Comparison of ENCODE assay signal across 21 mouse cellular contexts in the genomic region with DNA sequence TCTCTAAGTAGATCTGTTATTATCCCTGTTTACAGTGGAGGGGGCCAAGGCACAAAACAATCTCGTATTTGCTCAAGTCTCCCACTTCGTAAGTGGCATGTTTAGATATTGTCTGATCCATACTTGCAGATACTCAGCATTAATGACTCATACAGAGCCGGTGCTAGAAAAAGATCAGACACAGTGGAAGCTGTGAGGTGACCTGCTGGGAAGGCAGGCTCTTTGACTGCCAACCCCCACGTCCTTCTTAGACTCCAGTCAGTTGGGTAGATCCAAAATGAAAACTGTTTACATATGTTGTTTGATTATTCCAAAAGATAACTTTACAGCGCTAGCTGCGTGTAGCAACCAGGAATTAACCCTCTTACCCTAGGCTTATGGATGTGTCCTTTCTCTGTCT. TPM values are rescaled to one million over a fixed set of nuclear protein-coding genes. Genes with fewer than 3 reads are reported as not detected.
DNase-seq lines count a peak whose midpoint lies in the region; ATAC-seq lines count a peak whose summit lies in the region.
"Had no signal": no experiment of that assay in that cellular context is flagged by ENCODE, and none has a peak within 500 bp of the region (broad histone marks: within the 10 kb centered on the region; RNA-seq: fewer than 3 reads in every experiment).

No protein-coding gene starts in this region.

- WGBS in midbrain, embryonic 16.5 days, result 52% methylated on average over 6 of the region's 6 CpGs
- WGBS in midbrain, embryonic 14.5 days, result 76% methylated on average over 6 of the region's 6 CpGs

- H3K27me3 ChIP-seq in midbrain, embryonic 16.5 days (ENCODE audit: control insufficient read depth, insufficient read depth, low read depth, low read length), result no peaks in the 10 kb centered on the region
- no peaks in the 10 kb centered on the region for H3K27me3 ChIP-seq in midbrain, embryonic 14.5 days (ENCODE audit: control insufficient read depth, insufficient read depth, low read length)
- H3K27me3 ChIP-seq: liver, embryonic 13.5 days; megakaryocyte, embryonic 14.5 days; midbrain, embryonic 13.5 days had no signal

- H3K9ac ChIP-seq in midbrain, embryonic 16.5 days (ENCODE audit: low read depth, low read length), result no peak overlapping the region
- no peak overlapping the region for H3K9ac ChIP-seq in midbrain, embryonic 14.5 days (replicated peaks; ENCODE audit: low read length)
- H3K9ac ChIP-seq: liver, embryonic 13.5 days; lung, embryonic 14.5 days; midbrain, embryonic 13.5 days had no signal

- no peaks in the 10 kb centered on the region for H3K4me1 ChIP-seq in midbrain, embryonic 16.5 days (ENCODE audit: control insufficient read depth, insufficient read depth, low read length)
- no peaks in the 10 kb centered on the region for H3K4me1 ChIP-seq in midbrain, embryonic 14.5 days (ENCODE audit: control insufficient read depth, insufficient read depth, low read length)
- H3K4me1 ChIP-seq: hindbrain, embryonic 10.5 days; midbrain, embryonic 13.5 days had no signal

- DNase-seq in cerebellum, adult 11 months, result peak; percentile 15
- no peak for DNase-seq in cerebellum, postnatal 4 days (ENCODE audit: low spot score in 2 of 2)
- no peak for DNase-seq in frontal cortex, postnatal 25 days (ENCODE audit: low spot score in 2 of 2)
- no peak for DNase-seq in midbrain, embryonic 14.5 days
- no peak for DNase-seq in c-Kit-positive CD71-positive TER-119-positive erythroid progenitor cells, embryonic 14.5 days (ENCODE audit: low spot score)
- DNase-seq in ovary, postnatal 10 days (ENCODE audit: low spot score), result no peak
- DNase-seq: adrenal gland, postnatal 14 days; gastrocnemius, postnatal 14 days; heart, adult 11 months; heart, postnatal 10 days; kidney, postnatal 25 days; liver, embryonic 13.5 days; lung, embryonic 14.5 days; lung, postnatal 36 days had no signal

- peak; percentile 31; the same call in 1 of the 2 replicates for ATAC-seq in frontal cortex, adult (ENCODE audit: low TSS enrichment)
- 0 out of 2 replicates have a peak, but pooled peaks have one; percentile 14 for ATAC-seq in midbrain, embryonic 16.5 days
- ATAC-seq in midbrain, embryonic 14.5 days (ENCODE audit: low FRiP score, low TSS enrichment), result no peak
- ATAC-seq: intestine, postnatal 0 days; midbrain, embryonic 13.5 days had no signal

- H3K4me3 ChIP-seq in midbrain, embryonic 16.5 days (ENCODE audit: low read depth, low read length), result no peak overlapping the region
- no peak overlapping the region for H3K4me3 ChIP-seq in midbrain, embryonic 14.5 days (replicated peaks; ENCODE audit: low read depth, low read length)
- H3K4me3 ChIP-seq: hindbrain, embryonic 10.5 days; liver, embryonic 13.5 days; megakaryocyte, embryonic 14.5 days; midbrain, embryonic 13.5 days had no signal

- peaks cover 5% of the 10 kb centered on the region; the same call in 1 of the 2 replicates for H3K9me3 ChIP-seq in midbrain, embryonic 16.5 days (replicated peaks; ENCODE audit: control insufficient read depth, low read length, poor library complexity, severe bottlenecking)
- H3K9me3 ChIP-seq in midbrain, embryonic 14.5 days (ENCODE audit: control insufficient read depth, low read length), result no peaks in the 10 kb centered on the region; the same call in 1 of the 2 replicates
- H3K9me3 ChIP-seq: liver, embryonic 13.5 days had no signal

- H3K4me2 ChIP-seq in midbrain, embryonic 16.5 days (ENCODE audit: low read length), result no peak overlapping the region
- H3K4me2 ChIP-seq in midbrain, embryonic 14.5 days (ENCODE audit: low read length), result no peak overlapping the region
- H3K4me2 ChIP-seq: heart, embryonic 11.5 days; liver, embryonic 13.5 days; lung, embryonic 14.5 days; midbrain, embryonic 13.5 days had no signal

- peaks cover 3% of the 10 kb centered on the region for H3K36me3 ChIP-seq in midbrain, embryonic 16.5 days (ENCODE audit: control insufficient read depth, insufficient read depth, low read length)
- peaks cover 12% of the 10 kb centered on the region for H3K36me3 ChIP-seq in midbrain, embryonic 14.5 days (ENCODE audit: control insufficient read depth, insufficient read depth, low read length)

- H3K27ac ChIP-seq in midbrain, embryonic 16.5 days (ENCODE audit: low read length), result no peak overlapping the region
- H3K27ac ChIP-seq in midbrain, embryonic 14.5 days (replicated peaks; ENCODE audit: low read depth, low read length), result no peak overlapping the region
- H3K27ac ChIP-seq: hindbrain, embryonic 10.5 days; liver, embryonic 13.5 days; midbrain, embryonic 13.5 days had no signal

RNA-seq across cellular contexts. Expression of gene Mta3, which starts 35.3 kb away (rescaled TPM):
- polyA plus RNA-seq in midbrain, embryonic 16.5 days (2015; fragmentation: Nextera tagmentation; extraction: Ambion mirVana), result 27.2 and 34.5 TPM in 2 replicates
- polyA plus RNA-seq in midbrain, embryonic 14.5 days (2014; fragmentation: Nextera tagmentation; extraction: Ambion mirVana), result 30.0 and 31.1 TPM in 2 replicates
